Mouse (Mus musculus): Measurements from ENCODE around the gene Wdfy3.

GRCm38 (mm10) chr5:101959369-101959768 lies 110.4 kb downstream of the Wdfy3 start:
- TF ChIP-seq CTCF (IDR thresholded peaks at IDR 0.05; ENCODE audit: control insufficient read depth, insufficient read depth, insufficient replicate concordance, low read depth, low read length) (no peak), POLR2A (IDR thresholded peaks at IDR 0.05; ENCODE audit: control insufficient read depth, low read depth, low read length) (no peak)

All from testis, adult 2 months (tissue).